Mouse (Mus musculus) bone marrow, adult 2 months (tissue): ENCODE measurements around the gene Osbp2.

Source experiments
- CTCF ChIP-seq: fragments of 200-500 bp; IDR thresholded peaks from 2 replicates; pipeline ENCODE4 v1.5.1; 2011; ENCODE audit warnings: low read length, control low read depth; ENCODE audit not compliant: control insufficient read depth, insufficient read depth
- POLR2A ChIP-seq: fragments of 200-500 bp; IDR thresholded peaks from 2 replicates; pipeline ENCODE4 v1.6.1; 2011; ENCODE audit warnings: low read depth, mild to moderate bottlenecking, control low read depth, low read length, borderline replicate concordance; ENCODE audit not compliant: control insufficient read depth

- no peak for TF ChIP-seq CTCF
- no peak for TF ChIP-seq POLR2A
Measured at GRCm38 (mm10) chr11:3833544-3834420, 29.9 kb downstream of the Osbp2 start.
